Mouse (Mus musculus) heart, embryonic 16.5 days (tissue): ENCODE measurements around the gene Nell1. TPM values are rescaled to one million over a fixed set of nuclear protein-coding genes. Genes with fewer than 3 reads are reported as not detected.

Source experiments
- ATAC-seq: fragments of 200-750 bp; cut with Nextera tagmentation; replicated peaks from 2 replicates; pipeline ENCODE4 v1.8.0; 2017; ENCODE audit warnings: moderate number of reproducible peaks; ENCODE audit not compliant: insufficient read depth, low FRiP score; ENCODE audit errors: extremely low read depth
- H3K27ac ChIP-seq: fragments of 300-500 bp; sonication (generic); 2 replicates; pipeline ENCODE4 v1.5.1; 2014; ENCODE audit warnings: mild to moderate bottlenecking, low read length, control low read depth, moderate library complexity
- H3K27me3 ChIP-seq: fragments of 300-500 bp; sonication (generic); 2 replicates; pipeline ENCODE4 v1.6.1; 2014; ENCODE audit warnings: low read length, mixed read lengths; ENCODE audit not compliant: control insufficient read depth, insufficient read depth
- H3K36me3 ChIP-seq: fragments of 300-500 bp; sonication (generic); 2 replicates; pipeline ENCODE4 v1.6.1; 2014; ENCODE audit not compliant: control insufficient read depth, insufficient read depth
- H3K4me1 ChIP-seq: fragments of 300-500 bp; sonication (generic); 2 replicates; pipeline ENCODE4 v1.6.1; 2014; ENCODE audit warnings: low read length, mixed read lengths; ENCODE audit not compliant: control insufficient read depth, insufficient read depth
- H3K4me2 ChIP-seq: fragments of 300-500 bp; sonication (generic); 2 replicates; pipeline ENCODE4 v1.6.1; 2014; ENCODE audit warnings: low read depth, mild to moderate bottlenecking, control low read depth, low read length
- H3K4me3 ChIP-seq: fragments of 300-500 bp; sonication (generic); 2 replicates; pipeline ENCODE4 v1.5.1; 2014; ENCODE audit warnings: mild to moderate bottlenecking, control low read depth, low read length
- H3K9ac ChIP-seq: fragments of 300-500 bp; sonication (generic); 2 replicates; pipeline ENCODE4 v1.6.1; 2014; ENCODE audit warnings: low read length, control low read depth
- H3K9me3 ChIP-seq: fragments of 300-500 bp; sonication (generic); replicated peaks from 2 replicates; pipeline ENCODE4 v1.6.1; 2016; ENCODE audit warnings: low read length; ENCODE audit not compliant: control insufficient read depth
- WGBS: fragments of 180-500 bp; shearing (Covaris S2); extraction: QIAGEN DNeasy Blood & Tissue Kit; methylation state at CpG from one replicate; pipeline ENCODE4 v1.1.7; 2014; 5-methylcytosine and 5-hydroxymethylcytosine counted together
- polyA plus RNA-seq: library from polyadenylated mRNA; unstranded; fragments of >200 nt; fragmentation: Nextera tagmentation; extraction: Ambion mirVana; gene quantifications from 2 replicates; pipeline ENCODE4 v1.2.1, GENCODE M21; 2015

The Nell1 gene
- polyA plus RNA-seq, 1 experiment from 2014 or later, result 0.64 TPM

- Histone ChIP-seq H3K36me3 (no peaks in the 10 kb centered on the region), H3K9me3 (no peaks in the 10 kb centered on the region), H3K27ac (no peak overlapping the region), H3K4me2 (no peak overlapping the region), H3K4me3 (no peak overlapping the region), H3K4me1 (no peaks in the 10 kb centered on the region), H3K27me3 (no peaks in the 10 kb centered on the region), H3K9ac (no peak overlapping the region)
- 74% methylated on average over 3 of the region's 3 CpGs for WGBS
- no peak for ATAC-seq
These were observed 163.0 kb downstream of the Nell1 start for GRCm38 (mm10) chr7:50137706-50138105.

- Histone ChIP-seq H3K4me2 (no peak overlapping the region), H3K4me3 (no peak overlapping the region), H3K27me3 (no peaks in the 10 kb centered on the region), H3K27ac (no peak overlapping the region), H3K36me3 (no peaks in the 10 kb centered on the region), H3K9me3 (no peaks in the 10 kb centered on the region), H3K9ac (no peak overlapping the region), H3K4me1 (no peaks in the 10 kb centered on the region)
- ATAC-seq, result no peak
- 83% methylated on average over 7 of the region's 7 CpGs for WGBS
These were observed 174.7 kb downstream of the Nell1 start for GRCm38 (mm10) chr7:50149326-50149725.

GRCm38 (mm10) chr7:50150838-50151237 is 176.2 kb downstream of the Nell1 start:
- 72% methylated on average over 2 of the region's 2 CpGs for WGBS
- Histone ChIP-seq H3K4me3 (no peak overlapping the region), H3K36me3 (no peaks in the 10 kb centered on the region), H3K4me1 (no peaks in the 10 kb centered on the region), H3K27me3 (no peaks in the 10 kb centered on the region), H3K9me3 (no peaks in the 10 kb centered on the region), H3K27ac (no peak overlapping the region), H3K9ac (no peak overlapping the region), H3K4me2 (no peak overlapping the region)
- ATAC-seq, result no peak

GRCm38 (mm10) chr7:50153618-50154017 is 179.0 kb downstream of the Nell1 start:
- 38% methylated on average over 2 of the region's 2 CpGs for WGBS
- no peak overlapping the region for H3K9ac ChIP-seq
- no peak for ATAC-seq
- H3K9me3 ChIP-seq, result no peaks in the 10 kb centered on the region
- no peak overlapping the region for H3K4me3 ChIP-seq
- no peak overlapping the region for H3K4me2 ChIP-seq
- H3K27ac ChIP-seq, result no peak overlapping the region
- H3K4me1 ChIP-seq, result no peaks in the 10 kb centered on the region
- H3K27me3 ChIP-seq, result no peaks in the 10 kb centered on the region
- no peaks in the 10 kb centered on the region for H3K36me3 ChIP-seq

GRCm38 (mm10) chr7:50162602-50163001 is 187.9 kb downstream of the Nell1 start:
- Histone ChIP-seq H3K27ac (no peak overlapping the region), H3K9me3 (peaks cover 4% of the 10 kb centered on the region; the same call in 1 of the 2 replicates), H3K27me3 (no peaks in the 10 kb centered on the region), H3K36me3 (no peaks in the 10 kb centered on the region), H3K4me3 (no peak overlapping the region), H3K4me1 (no peaks in the 10 kb centered on the region), H3K4me2 (no peak overlapping the region), H3K9ac (no peak overlapping the region)
- no peak for ATAC-seq
- WGBS, result 76% methylated on average over 5 of the region's 5 CpGs

- Histone ChIP-seq H3K4me1 (no peaks in the 10 kb centered on the region), H3K4me3 (no peak overlapping the region), H3K9ac (no peak overlapping the region), H3K9me3 (no peaks in the 10 kb centered on the region), H3K27ac (no peak overlapping the region), H3K27me3 (no peaks in the 10 kb centered on the region), H3K36me3 (no peaks in the 10 kb centered on the region), H3K4me2 (no peak overlapping the region)
- no peak for ATAC-seq
These were observed 194.1 kb downstream of the Nell1 start for GRCm38 (mm10) chr7:50168778-50169177.

- Histone ChIP-seq H3K36me3 (no peaks in the 10 kb centered on the region), H3K27me3 (no peaks in the 10 kb centered on the region), H3K27ac (no peak overlapping the region), H3K4me1 (no peaks in the 10 kb centered on the region), H3K9me3 (no peaks in the 10 kb centered on the region), H3K4me2 (no peak overlapping the region), H3K9ac (no peak overlapping the region), H3K4me3 (no peak overlapping the region)
- WGBS, result 84% methylated on average over 6 of the region's 6 CpGs
- no peak for ATAC-seq
These were observed 211.6 kb downstream of the Nell1 start for GRCm38 (mm10) chr7:50186306-50186705.

GRCm38 (mm10) chr7:50193955-50194354 is 219.3 kb downstream of the Nell1 start:
- H3K27ac ChIP-seq, result no peak overlapping the region
- H3K4me2 ChIP-seq, result no peak overlapping the region
- no peaks in the 10 kb centered on the region for H3K9me3 ChIP-seq
- H3K9ac ChIP-seq, result no peak overlapping the region
- H3K36me3 ChIP-seq, result no peaks in the 10 kb centered on the region
- no peak for ATAC-seq
- no peaks in the 10 kb centered on the region for H3K4me1 ChIP-seq
- H3K4me3 ChIP-seq, result no peak overlapping the region
- WGBS, result 85% methylated on average over 7 of the region's 7 CpGs
- H3K27me3 ChIP-seq, result no peaks in the 10 kb centered on the region

GRCm38 (mm10) chr7:50195080-50195611 is 220.5 kb downstream of the Nell1 start:
- ATAC-seq, result no peak
- Histone ChIP-seq H3K4me1 (no peaks in the 10 kb centered on the region), H3K36me3 (no peaks in the 10 kb centered on the region), H3K27ac (no peak overlapping the region), H3K9ac (no peak overlapping the region), H3K4me3 (no peak overlapping the region), H3K4me2 (no peak overlapping the region), H3K9me3 (no peaks in the 10 kb centered on the region), H3K27me3 (no peaks in the 10 kb centered on the region)
- WGBS, result 49% methylated on average over 3 of the region's 3 CpGs
